Mouse (Mus musculus) neural tube, embryonic 11.5 days (tissue): Measurements from ENCODE around the gene Pkd1l3. TPM values are rescaled to one million over a fixed set of nuclear protein-coding genes. Genes with fewer than 3 reads are reported as not detected.

Experiments used
- ATAC-seq: fragments of 200-750 bp; cut with Nextera tagmentation; 2 replicates; pipeline ENCODE4 v1.8.0; 2017; ENCODE audit warnings: moderate number of reproducible peaks, mild to moderate bottlenecking, moderate TSS enrichment, moderate library complexity; ENCODE audit not compliant: insufficient read depth, low FRiP score, low TSS enrichment
- DNase-seq: peaks from one replicate; pipeline ENCODE4 v3.0.0-alpha.2; 2015; ENCODE audit warnings: low spot score
- H3K27ac ChIP-seq: fragments of 300-500 bp; sonication (generic); 2 replicates; pipeline ENCODE4 v1.5.1; 2014; ENCODE audit warnings: low read depth, mild to moderate bottlenecking, low read length
- H3K27me3 ChIP-seq: fragments of 300-500 bp; sonication (generic); 2 replicates; pipeline ENCODE4 v1.6.1; 2014; ENCODE audit warnings: mild to moderate bottlenecking, low read length, mixed read lengths; ENCODE audit not compliant: control insufficient read depth, insufficient read depth
- H3K36me3 ChIP-seq: fragments of 300-500 bp; sonication (generic); 2 replicates; pipeline ENCODE4 v1.6.1; 2014; ENCODE audit warnings: mild to moderate bottlenecking, low read length, moderate library complexity, mixed read lengths; ENCODE audit not compliant: control insufficient read depth, insufficient read depth
- H3K4me1 ChIP-seq: fragments of 300-500 bp; sonication (generic); 2 replicates; pipeline ENCODE4 v1.6.1; 2014; ENCODE audit warnings: low read length, mixed read lengths; ENCODE audit not compliant: control insufficient read depth, insufficient read depth
- H3K4me2 ChIP-seq: fragments of 300-500 bp; sonication (generic); 2 replicates; pipeline ENCODE4 v1.6.1; 2014; ENCODE audit warnings: low read depth, mild to moderate bottlenecking, moderate library complexity
- H3K4me3 ChIP-seq: fragments of 300-500 bp; sonication (generic); 2 replicates; pipeline ENCODE4 v1.5.1; 2014; ENCODE audit warnings: low read depth, low read length
- H3K9ac ChIP-seq: fragments of 300-500 bp; sonication (generic); 2 replicates; pipeline ENCODE4 v1.6.1; 2014; ENCODE audit warnings: mild to moderate bottlenecking, low read length
- H3K9me3 ChIP-seq: fragments of 300-500 bp; sonication (generic); 2 replicates; pipeline ENCODE4 v1.6.1; 2016; ENCODE audit warnings: low read length; ENCODE audit not compliant: control insufficient read depth
- WGBS: fragments of 180-500 bp; shearing (Covaris S2); extraction: QIAGEN DNeasy Blood & Tissue Kit; methylation state at CpG from one replicate; pipeline ENCODE4 v1.1.7; 2014; 5-methylcytosine and 5-hydroxymethylcytosine counted together
- polyA plus RNA-seq: library from polyadenylated mRNA; unstranded; fragments of >200 nt; fragmentation: Nextera tagmentation; extraction: Ambion mirVana; gene quantifications from 2 replicates; pipeline ENCODE4 v1.2.1, GENCODE M21; 2014

The Pkd1l3 gene
- polyA plus RNA-seq: 0.18 TPM in 1 of 2 replicates, not detected in the other

- Histone ChIP-seq H3K36me3 (no peaks in the 10 kb centered on the region), H3K4me3 (no peak within 1 kb of the TSS), H3K4me2 (no peak within 1 kb of the TSS), H3K27ac (no peak within 1 kb of the TSS), H3K9me3 (no peaks in the 10 kb centered on the region), H3K27me3 (no peaks in the 10 kb centered on the region), H3K4me1 (no peaks in the 10 kb centered on the region), H3K9ac (no peak within 1 kb of the TSS)
- DNase-seq (no peak), ATAC-seq (no peak)
- 63% methylated on average over 27 of the region's 27 CpGs for WGBS
These were observed at the start of gene Pkd1l3 for GRCm38 (mm10) chr8:109614243-109615210. Pkd1l3 (plus strand) TSS chr8:109614517.

- H3K9ac ChIP-seq: peak overlapping the region; percentile 96
- no peaks in the 10 kb centered on the region for H3K9me3 ChIP-seq
- ATAC-seq (no peak), DNase-seq (no peak)
- H3K4me3 ChIP-seq: peak overlapping the region; percentile 94
- 5% methylated on average over 10 of the region's 10 CpGs for WGBS
- no peaks in the 10 kb centered on the region for H3K27me3 ChIP-seq
- peak overlapping the region; percentile 83 for H3K4me2 ChIP-seq
- no peaks in the 10 kb centered on the region for H3K4me1 ChIP-seq
- peaks cover 5% of the 10 kb centered on the region; the same call in 1 of the 2 replicates for H3K36me3 ChIP-seq
- H3K27ac ChIP-seq: no peak overlapping the region
These were observed 49.6 kb upstream of the Pkd1l3 start for GRCm38 (mm10) chr8:109564766-109565165.

GRCm38 (mm10) chr8:109565498-109566333, 48.6 kb upstream of the Pkd1l3 start, which contains the start of the genes Dhx38 and Txnl4b:
Dhx38 (minus strand) TSS chr8:109565861.
Txnl4b (plus strand) TSS chr8:109565892.
- under 1% methylated on average over 52 of the region's 52 CpGs for WGBS
- Histone ChIP-seq H3K9me3 (no peaks in the 10 kb centered on the region), H3K36me3 (no peaks in the 10 kb centered on the region), H3K9ac (peak within 1 kb of the TSS; percentile 96), H3K4me2 (peak within 1 kb of the TSS; percentile 83), H3K27ac (peak within 1 kb of the TSS; percentile 86), H3K27me3 (no peaks in the 10 kb centered on the region), H3K4me3 (peak within 1 kb of the TSS; percentile 94), H3K4me1 (no peaks in the 10 kb centered on the region)
- peak; percentile 97 for DNase-seq
- peak; percentile 98 for ATAC-seq

- DNase-seq: no peak
- no peak overlapping the region for H3K4me2 ChIP-seq
- H3K4me3 ChIP-seq: no peak overlapping the region
- no peaks in the 10 kb centered on the region for H3K9me3 ChIP-seq
- H3K27ac ChIP-seq: no peak overlapping the region
- WGBS: 91% methylated on average over 12 of the region's 12 CpGs
- H3K36me3 ChIP-seq: no peaks in the 10 kb centered on the region
- H3K27me3 ChIP-seq: no peaks in the 10 kb centered on the region
- no peaks in the 10 kb centered on the region for H3K4me1 ChIP-seq
- ATAC-seq: no peak
- no peak overlapping the region for H3K9ac ChIP-seq
These were observed 43.2 kb upstream of the Pkd1l3 start for GRCm38 (mm10) chr8:109571139-109571538.

- Histone ChIP-seq H3K4me2 (no peak overlapping the region), H3K4me1 (no peaks in the 10 kb centered on the region), H3K9ac (no peak overlapping the region), H3K27ac (no peak overlapping the region), H3K27me3 (no peaks in the 10 kb centered on the region), H3K9me3 (no peaks in the 10 kb centered on the region), H3K4me3 (no peak overlapping the region), H3K36me3 (no peaks in the 10 kb centered on the region)
- 70% methylated on average over 4 of the region's 4 CpGs for WGBS
- DNase-seq (no peak), ATAC-seq (no peak)
These were observed 38.0 kb upstream of the Pkd1l3 start for GRCm38 (mm10) chr8:109576311-109576710.

- Histone ChIP-seq H3K36me3 (no peaks in the 10 kb centered on the region), H3K9ac (no peak within 1 kb of the TSS), H3K4me1 (no peaks in the 10 kb centered on the region), H3K27ac (no peak within 1 kb of the TSS), H3K4me3 (no peak within 1 kb of the TSS), H3K27me3 (no peaks in the 10 kb centered on the region), H3K9me3 (no peaks in the 10 kb centered on the region), H3K4me2 (no peak within 1 kb of the TSS)
- ATAC-seq (no peak), DNase-seq (no peak)
- 76% methylated on average over 8 of the region's 8 CpGs for WGBS
These were observed 35.4 kb upstream of the Pkd1l3 start, which contains the start of gene Hp for GRCm38 (mm10) chr8:109578900-109579301. Hp (minus strand) TSS chr8:109579172.

GRCm38 (mm10) chr8:109584293-109584692, 30.0 kb upstream of the Pkd1l3 start:
- Histone ChIP-seq H3K9me3 (no peaks in the 10 kb centered on the region), H3K4me2 (no peak overlapping the region), H3K4me3 (no peak overlapping the region), H3K27me3 (no peaks in the 10 kb centered on the region), H3K9ac (no peak overlapping the region), H3K4me1 (no peaks in the 10 kb centered on the region), H3K36me3 (no peaks in the 10 kb centered on the region), H3K27ac (no peak overlapping the region)
- WGBS: 89% methylated on average over 4 of the region's 4 CpGs
- DNase-seq (no peak), ATAC-seq (no peak)

GRCm38 (mm10) chr8:109584830-109585229, 29.5 kb upstream of the Pkd1l3 start:
- H3K4me3 ChIP-seq: no peak overlapping the region
- ATAC-seq (no peak), DNase-seq (no peak)
- H3K27me3 ChIP-seq: no peaks in the 10 kb centered on the region
- no peak overlapping the region for H3K9ac ChIP-seq
- no peak overlapping the region for H3K4me2 ChIP-seq
- WGBS: 83% methylated on average over 3 of the region's 3 CpGs
- H3K9me3 ChIP-seq: no peaks in the 10 kb centered on the region
- H3K4me1 ChIP-seq: no peaks in the 10 kb centered on the region
- H3K36me3 ChIP-seq: no peaks in the 10 kb centered on the region
- H3K27ac ChIP-seq: no peak overlapping the region
